Mouse (Mus musculus): Measurements from ENCODE around the gene Pde4a.
"Not testable (repeated sequence)": the region's sequence is repeated elsewhere in the genome, so short reads cannot be mapped to it uniquely, and the experiment has no call there.

The Pde4a gene

GRCm38 (mm10) chr9:21243826-21244427, 78.4 kb downstream of the Pde4a start:
- no peak for DNase-seq (ENCODE audit: low spot score in 2 of 2)

GRCm38 (mm10) chr9:21244428-21245112, 79.1 kb downstream of the Pde4a start:
- DNase-seq (ENCODE audit: low spot score in 2 of 2) = no peak

DNA sequence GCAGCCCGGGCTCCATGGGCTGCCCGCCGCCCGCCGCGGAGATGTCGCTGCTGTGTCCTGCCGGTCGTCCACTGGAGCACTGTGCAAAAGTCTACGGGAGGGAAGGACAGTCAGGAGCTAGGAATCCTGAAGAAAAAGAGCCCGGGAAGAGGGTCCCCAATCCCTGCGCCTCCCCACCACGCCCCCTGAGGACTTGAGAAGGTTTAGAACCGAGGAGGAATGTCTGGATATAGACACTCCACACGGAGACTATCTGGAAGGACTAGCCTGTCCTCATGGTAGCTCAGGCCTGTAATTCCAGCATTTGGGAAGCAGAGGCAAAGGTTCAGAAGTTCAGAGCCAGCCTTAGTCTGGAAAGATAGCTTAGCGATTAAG, 79.6 kb downstream of the Pde4a start:
- no peak for DNase-seq (ENCODE audit: low spot score in 2 of 2)

GRCm38 (mm10) chr9:21246342-21246741, 80.8 kb downstream of the Pde4a start:
- DNase-seq (ENCODE audit: low spot score in 2 of 2) = no peak

- DNase-seq (ENCODE audit: low spot score in 2 of 2) = peak; percentile 29 to 52
These were observed 82.8 kb downstream of the Pde4a start, which contains the start of gene S1pr5 for GRCm38 (mm10) chr9:21248326-21248725. TSS of gene S1pr5 (minus strand) at chr9:21248443.

GRCm38 (mm10) chr9:21249629-21250508, 84.4 kb downstream of the Pde4a start:
- DNase-seq (ENCODE audit: low spot score in 2 of 2) = no peak

- no peak for DNase-seq (ENCODE audit: low spot score in 2 of 2)
These were observed 85.0 kb downstream of the Pde4a start for GRCm38 (mm10) chr9:21250509-21250908.

GRCm38 (mm10) chr9:21251116-21251735, 85.7 kb downstream of the Pde4a start:
- DNase-seq (ENCODE audit: low spot score in 2 of 2) = no peak

GRCm38 (mm10) chr9:21254690-21255089, 89.2 kb downstream of the Pde4a start:
- DNase-seq (ENCODE audit: low spot score in 2 of 2) = no peak

GRCm38 (mm10) chr9:21256349-21256748, 90.8 kb downstream of the Pde4a start:
- not testable (repeated sequence) for DNase-seq (ENCODE audit: low spot score in 2 of 2)

DNA sequence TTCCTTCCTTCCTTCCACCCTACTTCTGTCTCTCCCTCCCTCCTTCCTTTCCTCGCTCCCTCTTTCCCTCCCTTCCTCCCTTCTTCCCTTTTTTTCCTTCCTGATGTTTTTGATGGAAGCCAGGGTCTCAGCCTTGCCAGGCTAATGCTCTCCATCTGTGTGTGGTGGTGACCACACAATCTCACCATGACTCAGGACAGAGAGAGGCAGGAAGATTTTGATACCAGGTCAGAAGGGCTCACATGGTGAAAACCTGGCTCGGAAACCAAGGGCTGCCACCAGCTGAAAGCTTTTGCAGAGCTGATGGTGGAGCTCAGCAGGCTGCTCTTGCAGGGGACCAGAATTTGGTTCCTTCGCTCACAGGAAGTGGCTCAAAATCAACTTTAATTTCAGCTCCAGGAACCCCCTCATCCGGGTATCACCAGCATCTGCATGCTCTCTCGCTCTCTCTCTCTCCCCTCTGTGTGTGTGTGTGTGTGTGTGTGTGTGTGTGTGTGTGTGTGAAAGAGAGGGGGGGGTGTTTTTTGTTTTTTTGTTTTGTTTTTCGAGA, 95.1 kb downstream of the Pde4a start:
- no peak for DNase-seq (ENCODE audit: low spot score in 2 of 2)

GRCm38 (mm10) chr9:21261831-21262230, 96.3 kb downstream of the Pde4a start:
- no peak for DNase-seq (ENCODE audit: low spot score in 2 of 2)

Data from urinary bladder, postnatal 36 days (tissue).